Mouse (Mus musculus) right cerebral cortex, adult 2 months (tissue): Measurements from ENCODE around the gene Pakap.
A peak's percentile ranks its signal among the peaks of the same experiment; 100 is the strongest.
"Not testable (repeated sequence)": the region's sequence is repeated elsewhere in the genome, so short reads cannot be mapped to it uniquely, and the experiment has no call there.

Experiments
- DNase-seq, 2 experiments: peaks; one replicate each; pipeline ENCODE4 v3.0.0; 2021 to 2022; ENCODE audit warnings: low spot score in 2 of 2

Gene Pakap

DNA sequence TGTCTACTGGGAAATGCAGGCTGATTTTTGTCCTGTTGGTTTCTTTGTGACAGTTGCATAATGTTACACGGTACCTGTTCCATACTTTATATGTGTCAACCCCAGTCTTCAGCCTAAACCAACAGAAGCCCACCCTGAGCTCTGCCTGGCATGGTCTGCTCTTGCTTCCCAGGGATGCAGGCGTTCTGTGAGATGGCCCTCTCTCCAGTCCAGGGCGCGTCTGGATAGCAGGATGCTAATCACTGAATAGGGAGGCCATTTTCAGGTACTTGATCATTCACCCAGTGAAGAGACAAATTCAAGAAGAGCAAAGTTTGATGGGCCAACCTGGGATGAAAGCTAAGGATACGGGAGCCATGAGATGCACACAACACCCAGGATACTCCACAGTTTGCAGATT lies 311.2 kb downstream of the Pakap start:
- no peak for DNase-seq

GRCm38 (mm10) chr4:57879804-57880357 lies 311.9 kb downstream of the Pakap start:
- peak; percentile 91 for DNase-seq

DNA sequence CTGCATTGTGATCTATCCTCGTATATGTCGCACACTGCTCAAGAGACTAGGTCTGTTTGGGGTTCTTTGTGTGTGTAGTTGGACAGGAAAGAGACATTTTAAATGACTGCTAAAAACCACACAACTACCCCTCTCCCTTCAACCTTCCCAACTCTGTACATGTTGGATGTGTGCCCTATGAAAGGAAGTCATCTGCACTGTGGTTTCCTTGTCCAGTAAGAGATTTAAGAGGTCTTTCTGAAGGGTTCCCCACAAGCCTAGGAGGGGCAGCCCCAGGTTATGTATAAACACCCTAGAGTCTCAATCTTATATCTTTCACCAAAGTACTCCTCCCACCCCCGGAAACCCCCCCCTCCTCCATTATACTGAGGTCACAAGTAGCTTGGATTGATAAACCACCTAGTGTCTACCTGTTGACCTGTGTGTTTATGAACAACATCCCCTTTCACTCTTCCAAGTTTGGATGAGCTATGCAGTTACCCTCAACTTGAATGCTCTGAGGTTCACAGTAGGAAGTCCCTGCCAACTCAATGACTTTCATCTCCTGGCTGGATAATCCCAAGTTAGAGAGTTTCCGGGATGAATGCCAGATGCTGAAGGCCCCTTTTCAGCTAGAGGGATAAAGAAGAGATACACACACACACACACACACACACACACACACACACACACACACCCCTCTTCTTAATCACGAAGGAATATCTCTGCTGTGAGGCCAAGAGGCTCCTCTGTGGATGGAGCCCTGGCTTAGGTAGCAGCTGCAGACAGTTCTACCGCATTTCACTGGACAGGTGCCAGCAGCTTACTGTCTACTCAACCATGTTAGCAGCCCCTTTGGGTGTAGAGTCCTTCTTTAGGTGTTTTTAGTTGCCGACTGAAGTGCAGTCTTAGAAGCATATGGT lies 315.8 kb downstream of the Pakap start:
- DNase-seq: no peak

GRCm38 (mm10) chr4:57884511-57884910 lies 316.5 kb downstream of the Pakap start:
- no peak for DNase-seq

DNA sequence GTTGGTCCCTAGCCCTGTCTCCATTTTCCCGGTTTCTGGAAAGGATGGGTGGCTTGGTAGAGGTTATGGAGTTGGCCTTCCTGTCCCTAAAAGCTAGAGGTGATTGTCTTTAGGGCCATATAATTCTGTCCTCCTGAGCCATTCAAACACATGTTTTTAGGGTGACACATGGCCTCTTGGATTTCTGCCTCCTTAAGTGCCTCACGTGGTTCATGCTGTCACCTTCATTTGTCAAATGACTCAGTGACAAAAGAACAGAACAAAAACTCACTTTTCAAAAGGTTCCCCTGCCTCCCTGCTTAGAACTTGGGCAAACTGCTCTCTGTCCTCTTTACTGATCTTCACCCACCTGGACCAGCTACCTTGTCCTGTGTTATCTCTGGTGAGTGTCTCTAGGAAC lies 317.2 kb downstream of the Pakap start:
- no peak for DNase-seq

DNA sequence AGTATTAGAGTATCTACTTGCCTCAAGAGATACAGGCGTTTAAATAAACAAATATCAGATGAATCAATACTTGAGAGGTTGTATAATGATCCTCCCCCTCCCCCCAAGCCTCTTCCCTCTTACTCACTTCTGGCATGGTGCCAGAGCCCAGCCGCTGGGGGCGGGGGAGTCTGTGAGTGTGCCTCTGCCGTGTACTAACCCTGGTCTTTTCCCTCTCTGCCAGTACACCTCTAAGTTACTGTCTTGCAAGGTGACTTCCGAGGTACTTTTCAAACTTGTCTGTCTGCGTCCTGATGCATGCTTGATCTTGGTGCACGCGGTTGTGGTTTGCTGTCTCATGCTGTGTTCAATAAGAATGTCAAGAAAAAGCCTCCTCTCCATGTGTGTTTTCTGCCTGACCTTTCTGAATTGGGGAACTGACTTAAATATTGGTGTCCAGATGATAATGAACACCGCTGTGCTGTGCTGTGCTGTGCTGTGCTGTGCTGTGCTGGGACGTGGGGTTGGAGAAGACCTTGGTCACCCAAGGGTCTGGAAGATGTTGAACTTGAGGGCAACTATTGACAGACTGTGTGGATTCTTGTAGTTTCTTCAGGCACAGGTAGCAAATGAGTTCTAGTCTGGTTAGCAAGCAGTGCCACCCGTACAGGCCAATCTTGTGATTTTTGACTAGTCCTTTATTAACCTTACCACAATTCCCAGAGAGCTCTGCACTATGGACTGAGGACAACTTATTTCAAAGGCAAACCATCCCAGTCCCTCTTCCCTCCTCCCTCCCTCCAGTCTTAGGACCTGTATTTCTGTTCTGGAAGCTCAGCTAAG lies 318.3 kb downstream of the Pakap start:
- DNase-seq: no peak

GRCm38 (mm10) chr4:57886888-57887230 lies 318.9 kb downstream of the Pakap start:
- DNase-seq: no peak

GRCm38 (mm10) chr4:57888246-57888645 lies 320.3 kb downstream of the Pakap start:
- no peak for DNase-seq

DNA sequence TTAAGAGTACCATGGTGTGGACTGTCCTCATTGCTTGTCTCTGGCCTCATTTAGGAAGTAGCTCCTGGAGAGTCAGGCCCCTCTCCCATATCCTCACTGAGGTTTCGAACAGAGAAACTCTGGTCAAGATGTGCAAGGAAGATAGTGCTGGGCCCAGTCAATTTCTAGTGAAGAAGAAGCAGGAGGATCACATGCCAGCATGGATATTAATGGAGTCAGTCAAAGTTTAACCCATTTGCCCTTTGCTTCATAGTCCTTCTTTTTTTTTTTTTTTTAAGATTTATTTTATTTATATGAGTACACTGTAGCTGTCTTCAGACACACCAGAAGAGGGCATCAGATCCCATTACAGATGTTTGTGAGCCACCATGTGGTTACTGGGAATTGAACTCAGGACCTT lies 321.0 kb downstream of the Pakap start:
- not testable (repeated sequence) for DNase-seq

GRCm38 (mm10) chr4:57889773-57890172 lies 321.8 kb downstream of the Pakap start:
- no peak for DNase-seq

- DNase-seq: no peak
Observed at GRCm38 (mm10) chr4:57892001-57892586, 324.1 kb downstream of the Pakap start.

- DNase-seq: no peak
Observed at GRCm38 (mm10) chr4:57895140-57895539, 327.2 kb downstream of the Pakap start.

DNA sequence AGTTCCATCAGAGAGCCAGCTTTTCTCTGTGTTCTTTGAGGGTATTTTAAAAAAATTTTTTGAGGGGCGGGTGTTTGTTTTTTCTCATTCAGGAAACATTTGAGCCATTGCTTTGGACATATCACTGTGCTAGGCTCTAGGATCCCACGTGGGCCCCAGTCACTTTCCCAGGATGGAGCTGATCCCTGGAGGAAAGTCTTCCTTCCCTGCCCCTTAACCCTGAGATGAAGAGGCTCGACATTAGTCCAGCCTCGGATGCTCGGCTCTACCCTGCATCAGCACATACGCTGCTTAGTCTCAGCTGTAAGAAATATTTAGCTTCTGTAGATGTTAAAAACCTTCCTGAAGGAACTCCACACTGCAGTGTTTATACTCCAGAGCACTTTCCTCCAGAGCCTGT lies 327.9 kb downstream of the Pakap start:
- no peak for DNase-seq

GRCm38 (mm10) chr4:57896631-57897030 lies 328.7 kb downstream of the Pakap start:
- no peak for DNase-seq

DNA sequence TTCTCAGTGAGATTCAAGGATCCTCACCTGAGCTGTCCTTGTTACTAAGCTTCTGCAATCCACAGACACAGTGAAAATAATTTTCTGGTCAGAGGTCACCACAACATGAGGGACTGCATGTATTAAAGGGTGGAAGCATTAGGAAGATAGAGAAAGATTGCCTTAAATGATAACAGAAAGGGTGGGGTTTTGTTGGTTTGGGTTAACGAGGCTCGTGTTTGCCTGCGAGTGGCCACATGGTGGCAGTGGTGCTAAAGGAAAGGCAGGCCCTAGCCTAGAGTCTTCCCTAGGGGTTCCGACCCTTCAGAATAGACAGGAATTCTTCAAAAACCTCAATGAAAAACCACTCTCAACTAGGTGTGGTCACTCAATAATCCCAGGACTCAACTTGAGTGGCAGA lies 333.2 kb downstream of the Pakap start:
- peak; percentile 23 to 52 for DNase-seq

DNA sequence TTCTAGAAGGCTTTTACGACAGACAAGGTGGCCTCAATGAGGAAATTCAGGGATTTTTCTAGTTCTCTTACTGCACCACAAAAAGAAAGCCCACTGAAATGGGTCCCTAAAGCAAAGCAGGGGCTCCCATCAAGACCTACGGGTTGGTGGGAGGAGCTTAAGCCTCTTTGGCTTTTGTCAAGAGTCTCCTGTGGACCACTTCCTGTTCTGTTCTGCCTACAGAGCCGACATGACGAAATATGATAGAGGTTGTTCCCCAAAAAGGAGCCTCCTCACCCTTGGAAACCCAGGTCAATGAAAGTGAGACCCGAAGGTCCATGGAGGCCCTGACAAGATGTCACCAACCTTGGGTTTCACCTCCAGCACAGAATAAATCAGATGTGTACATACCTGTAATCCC lies 334.6 kb downstream of the Pakap start:
- DNase-seq: no peak

DNA sequence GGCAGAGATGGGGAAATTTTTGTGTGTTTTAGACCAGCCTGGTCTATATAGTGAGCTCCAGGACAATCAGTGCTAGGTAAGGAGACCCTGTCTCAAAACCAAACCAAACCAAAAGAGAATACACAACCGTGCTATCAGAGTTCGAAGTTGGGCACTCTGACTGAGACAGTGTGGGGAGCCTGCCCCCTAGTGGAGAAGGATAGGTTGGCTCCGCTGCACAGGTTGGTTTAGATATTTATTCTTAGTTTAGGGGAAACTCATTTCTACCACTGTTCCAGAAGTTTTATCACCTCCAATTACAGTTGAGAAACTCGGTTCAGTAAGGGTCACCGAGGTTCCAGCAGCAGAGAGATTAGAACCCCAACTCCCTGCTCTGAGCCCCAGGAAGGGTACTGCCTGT lies 336.2 kb downstream of the Pakap start:
- DNase-seq: peak; percentile 74 to 79

- peak in 1 of 2 experiments; percentile 25 for DNase-seq
Observed at GRCm38 (mm10) chr4:57904638-57905037, 336.7 kb downstream of the Pakap start.

DNA sequence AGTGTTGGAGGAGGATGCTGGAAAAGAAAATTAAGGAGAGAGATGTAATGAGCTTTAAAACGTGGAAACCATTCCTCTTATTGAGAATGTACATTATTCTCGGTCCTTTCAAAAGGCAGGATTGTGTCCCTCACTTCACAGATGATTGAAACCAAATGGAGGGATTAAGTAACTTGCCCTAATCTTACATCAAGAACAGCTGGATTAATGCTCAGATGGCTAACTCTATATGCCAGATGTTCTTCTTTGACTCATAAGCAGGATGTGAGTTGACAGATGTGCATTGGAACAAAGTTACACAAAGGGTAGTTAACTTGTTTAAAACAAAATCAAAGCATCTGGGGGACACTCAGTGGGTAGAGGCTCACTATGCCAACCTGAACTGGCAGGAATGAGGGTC lies 338.7 kb downstream of the Pakap start:
- DNase-seq: no peak

DNA sequence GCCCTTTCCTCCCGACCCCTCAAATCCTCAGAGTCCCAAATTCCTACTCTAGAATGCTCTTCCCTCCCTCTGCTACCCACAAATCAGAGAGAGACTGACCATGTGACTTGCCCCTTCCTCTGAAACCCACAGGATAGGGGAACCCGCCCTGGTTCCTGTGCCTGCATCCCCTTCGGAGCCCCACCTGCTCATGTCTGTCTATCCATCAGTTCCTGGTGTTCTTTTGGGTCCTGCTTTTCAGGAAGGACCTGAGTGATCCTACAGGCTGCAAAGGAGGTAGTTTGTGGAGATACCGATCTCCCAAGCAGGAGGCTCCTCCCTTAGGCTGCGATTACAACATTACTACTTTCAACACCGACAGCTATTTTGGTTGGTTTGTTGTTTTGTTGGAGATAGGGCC lies 340.9 kb downstream of the Pakap start:
- no peak for DNase-seq

GRCm38 (mm10) chr4:57913021-57913420 lies 345.0 kb downstream of the Pakap start:
- DNase-seq: no peak
